9 mouse cellular contexts compared by ENCODE assay signal in the genomic region with DNA sequence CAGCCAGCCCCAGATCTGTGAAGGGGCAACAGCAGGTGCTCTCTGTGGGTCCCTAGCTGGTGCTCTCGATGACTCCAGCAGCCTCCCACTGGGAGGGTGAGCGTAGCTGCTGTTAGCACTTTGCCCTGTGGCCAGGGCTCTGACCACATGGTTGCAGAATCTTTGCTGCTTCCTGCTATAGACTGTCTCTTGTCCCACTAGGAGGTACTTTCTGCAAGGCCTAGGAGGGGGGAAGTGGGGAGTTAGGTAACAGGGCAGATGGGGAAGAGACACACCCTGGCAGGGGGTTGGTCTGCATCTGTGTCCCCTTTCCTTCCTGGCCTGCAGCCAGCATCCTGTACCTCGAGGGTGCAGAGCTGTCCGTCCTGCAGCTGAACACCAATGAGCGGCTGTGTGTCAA. TPM values are rescaled to one million over a fixed set of nuclear protein-coding genes. Genes with fewer than 3 reads are reported as not detected.
A peak's percentile ranks its signal among the peaks of the same experiment; 100 is the strongest.
DNase-seq lines count a peak whose midpoint lies in the region; ATAC-seq and TF ChIP-seq lines count a peak whose summit lies in the region.
"Had no signal": no experiment of that assay in that cellular context is flagged by ENCODE, and none has a peak within 500 bp of the region (broad histone marks: within the 10 kb centered on the region; RNA-seq: fewer than 3 reads in every experiment).

No protein-coding gene starts in this region.

- peak; percentile 43; the same call in 1 of the 2 replicates for ATAC-seq in kidney, embryonic 14.5 days (ENCODE audit: low FRiP score, low TSS enrichment)

- H3K27ac ChIP-seq in bone marrow macrophage, adult 2 months (ENCODE audit: insufficient read depth, low read depth, low read length) = peak overlapping the region; percentile 18
- H3K27ac ChIP-seq in kidney, embryonic 14.5 days (ENCODE audit: low read depth, low read length) = no peak overlapping the region
- H3K27ac ChIP-seq: limb, embryonic 12.5 days had no signal

- peaks cover 61% of the 10 kb centered on the region for H3K4me1 ChIP-seq in bone marrow macrophage, adult 2 months (ENCODE audit: control insufficient read depth, insufficient read depth, low read length)
- no peaks in the 10 kb centered on the region for H3K4me1 ChIP-seq in kidney, embryonic 14.5 days (ENCODE audit: control insufficient read depth, insufficient read depth, low read length)

- H3K4me3 ChIP-seq in bone marrow macrophage, adult 2 months (ENCODE audit: insufficient read depth, low read length) = no peak overlapping the region
- H3K4me3 ChIP-seq in kidney, embryonic 14.5 days (ENCODE audit: low read length) = no peak overlapping the region
- H3K4me3 ChIP-seq: limb, embryonic 12.5 days had no signal

- DNase-seq in cerebellum, postnatal 10 days = peak; percentile 40 to 68
- DNase-seq in cerebellum, adult 8-10 months = no peak
- peak; percentile 81 for DNase-seq in lung, postnatal 36 days
- DNase-seq in embryo, embryonic 10.5 days (ENCODE audit: low spot score) = no peak
- DNase-seq in adrenal gland, postnatal 10 days = no peak
- DNase-seq in urinary bladder, adult 2 months (ENCODE audit: low spot score) = no peak

- no peaks in the 10 kb centered on the region for H3K9me3 ChIP-seq in kidney, embryonic 14.5 days (ENCODE audit: control insufficient read depth, low read length)
- H3K9me3 ChIP-seq: limb, embryonic 12.5 days had no signal

- no peak for TF ChIP-seq POLR2A in bone marrow macrophage, adult 2 months (IDR thresholded peaks at IDR 0.05; ENCODE audit: borderline replicate concordance, low read depth, low read length)

- TF ChIP-seq CTCF in bone marrow macrophage, adult 2 months (IDR thresholded peaks at IDR 0.05; ENCODE audit: low read depth, low read length) = no peak

- H3K27me3 ChIP-seq in kidney, embryonic 14.5 days (ENCODE audit: control insufficient read depth, insufficient read depth, low read length) = no peaks in the 10 kb centered on the region
- H3K27me3 ChIP-seq: limb, embryonic 12.5 days had no signal

- H3K4me2 ChIP-seq in kidney, embryonic 14.5 days (replicated peaks; ENCODE audit: low read depth, low read length) = no peak overlapping the region
- H3K4me2 ChIP-seq: limb, embryonic 12.5 days had no signal

- H3K9ac ChIP-seq in kidney, embryonic 14.5 days (ENCODE audit: low read depth, low read length) = no peak overlapping the region
- H3K9ac ChIP-seq: limb, embryonic 12.5 days had no signal

- no peaks in the 10 kb centered on the region for H3K36me3 ChIP-seq in kidney, embryonic 14.5 days (ENCODE audit: control insufficient read depth, insufficient read depth, low read length)
- H3K36me3 ChIP-seq: limb, embryonic 12.5 days had no signal

- WGBS in kidney, embryonic 14.5 days = 56% methylated on average over 5 of the region's 5 CpGs

RNA-seq across cellular contexts. Expression of a gene that starts 10.4 kb away (rescaled TPM):
- 17.6 and 23.6 TPM in 2 replicates for polyA plus RNA-seq in bone marrow macrophage, adult 2 months (2012; ENCODE audit: insufficient read depth, insufficient read length, missing spikeins)
- polyA plus RNA-seq in kidney, embryonic 14.5 days (2014; fragmentation: Nextera tagmentation; extraction: Ambion mirVana) = 2.3 and 2.4 TPM in 2 replicates
- 10 to 100 TPM in 1 of 2 experiments, 1 to 10 TPM in 1; 9.6 to 11.3 TPM for total RNA-seq in adrenal gland, postnatal 10 days (2021)
- polyA plus RNA-seq in urinary bladder, adult 2 months (2012; rRNA removed) = 6.8 and 7.3 TPM in 2 replicates

RNA-seq across cellular contexts. Expression of a gene that starts 20.2 kb away (rescaled TPM):
- not detected in 2 replicates for polyA plus RNA-seq in bone marrow macrophage, adult 2 months (2012; ENCODE audit: insufficient read depth, insufficient read length, missing spikeins)
- polyA plus RNA-seq in kidney, embryonic 14.5 days (2014; fragmentation: Nextera tagmentation; extraction: Ambion mirVana) = 0.04 and 0.21 TPM in 2 replicates
- under 1 TPM; 0.12 to 0.15 TPM for total RNA-seq in adrenal gland, postnatal 10 days (2021)
- 0.01 TPM in 2 replicates for polyA plus RNA-seq in urinary bladder, adult 2 months (2012; rRNA removed)

RNA-seq across cellular contexts. Expression of a gene that starts 57.7 kb away (rescaled TPM):
- polyA plus RNA-seq in bone marrow macrophage, adult 2 months (2012; ENCODE audit: insufficient read depth, insufficient read length, missing spikeins) = 8.5 and 10.5 TPM in 2 replicates
- 13.7 and 15.2 TPM in 2 replicates for polyA plus RNA-seq in kidney, embryonic 14.5 days (2014; fragmentation: Nextera tagmentation; extraction: Ambion mirVana)
- 10 to 100 TPM; 24.9 to 34.0 TPM for total RNA-seq in adrenal gland, postnatal 10 days (2021)
- polyA plus RNA-seq in urinary bladder, adult 2 months (2012; rRNA removed) = 15.5 and 20.1 TPM in 2 replicates

Comparison
In these comparisons a context has a peak if more than half of its experiments do, and no peak if none do; other contexts are left out.
1. DNase-seq: peak in cerebellum, postnatal 10 days (2 of 2) and lung, postnatal 36 days (single experiment); none in cerebellum, adult 8-10 months (single experiment), embryo, embryonic 10.5 days (single experiment), adrenal gland, postnatal 10 days (single experiment) and urinary bladder, adult 2 months (single experiment).